Mouse (Mus musculus): ENCODE results near the gene Ebp. TPM values are rescaled to one million over a fixed set of nuclear protein-coding genes. Genes with fewer than 3 reads are reported as not detected.

The Ebp gene
- total RNA-seq, 2 experiments from 2014 or later = 8.4 to 9.0 TPM

Other genes with a start within 250 kb of the Ebp start
- 1 to 10 TPM; 4.3 to 4.9 TPM for gene Hdac6, start 245.6 kb downstream of the Ebp start, total RNA-seq (2021)
- not detected for gene Gata1, start 215.4 kb downstream of the Ebp start, total RNA-seq (2021)
- gene Glod5, start 175.0 kb downstream of the Ebp start, total RNA-seq (2021) = not detected
- 1 to 10 TPM; 3.9 to 5.7 TPM for gene Suv39h1, start 118.8 kb downstream of the Ebp start, total RNA-seq (2021)
- gene Was, start 103.0 kb downstream of the Ebp start, total RNA-seq (2021) = under 1 TPM; 0.39 to 0.64 TPM
- gene Wdr13, start 60.6 kb downstream of the Ebp start, total RNA-seq (2021) = 10 to 100 TPM; 12.3 TPM
- 10 to 100 TPM; 56.4 to 78.2 TPM for gene Rbm3, start 47.6 kb downstream of the Ebp start, total RNA-seq (2021)
- 1 to 10 TPM; 3.0 to 3.6 TPM for gene Tbc1d25, start 17.3 kb downstream of the Ebp start, total RNA-seq (2021)
- gene Porcn, start 13.0 kb upstream of the Ebp start, total RNA-seq (2021) = 1 to 10 TPM; 4.9 to 5.3 TPM
- 10 to 100 TPM; 14.1 to 14.4 TPM for gene Ftsj1, start 58.9 kb upstream of the Ebp start, total RNA-seq (2021)
- not detected for gene Slc38a5, start 77.6 kb upstream of the Ebp start, total RNA-seq (2021)
- gene Ssxb10, start 133.9 kb upstream of the Ebp start, total RNA-seq (2021) = not detected
- gene Ssxb9, start 173.5 kb upstream of the Ebp start, total RNA-seq (2021) = not detected
- not detected for gene Ssxb1, start 219.8 kb upstream of the Ebp start, total RNA-seq (2021)

All from gastrocnemius, postnatal 36 days (tissue).